Mouse (Mus musculus): Measurements from ENCODE around the gene Usp16. TPM values are rescaled to one million over a fixed set of nuclear protein-coding genes. Genes with fewer than 3 reads are reported as not detected.

The Usp16 gene
- polyA plus RNA-seq, 2 experiments = 16.4 to 21.5 TPM

DNA sequence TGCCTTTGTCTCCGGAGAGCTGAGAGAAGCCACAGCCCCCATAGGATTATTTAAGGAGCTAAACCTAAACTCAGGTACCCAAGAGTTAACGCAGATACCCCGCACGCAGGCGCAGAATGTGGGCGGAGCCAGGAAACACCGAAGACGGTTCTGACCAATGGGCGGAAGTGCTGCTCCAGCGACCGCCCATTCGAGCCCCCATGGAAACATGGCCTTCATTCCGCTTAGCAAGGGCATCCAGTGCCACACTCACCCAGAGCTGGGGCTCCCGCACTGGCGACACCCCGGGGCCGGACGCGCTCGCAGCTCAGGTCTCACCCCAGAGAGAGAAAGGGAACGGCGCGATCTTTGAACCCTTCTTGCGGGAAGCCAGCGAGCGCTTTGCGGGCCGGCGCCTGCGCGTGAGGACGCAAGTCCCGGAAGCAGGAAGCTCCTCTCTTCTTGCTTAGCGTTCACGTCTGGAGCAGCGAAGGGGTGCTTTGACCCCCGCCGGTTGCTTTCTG is 14.3 kb upstream of the Usp16 start, which contains the start of gene Rwdd2b:
Gene Rwdd2b (minus strand): TSS at position 390 of the 503 bp plus-strand sequence.
- H3K27ac ChIP-seq = peak within 1 kb of the TSS; percentile 34
- H3K9me3 ChIP-seq (ENCODE audit: control insufficient read depth, low read length) = no peaks in the 10 kb centered on the region
- H3K4me1 ChIP-seq (replicated peaks; ENCODE audit: control insufficient read depth in 2 of 2, insufficient read depth in 2 of 2, low read length in 1 of 2) = peaks cover 11 to 13% of the 10 kb centered on the region in 2 experiments
- ATAC-seq (ENCODE audit: insufficient read depth) = peak; percentile 98
- peak; percentile 88 to 92 (median 88) for DNase-seq (ENCODE audit: low read depth in 3 of 3, low spot score in 3 of 3)
- H3K9ac ChIP-seq (replicated peaks) = peak within 1 kb of the TSS; percentile 76
- no peaks in the 10 kb centered on the region for H3K36me3 ChIP-seq (replicated peaks; ENCODE audit: control insufficient read depth, insufficient read depth, low read depth)
- under 1% methylated on average over 38 of the region's 38 CpGs for WGBS (ENCODE audit: insufficient replicate concordance)
- peak within 1 kb of the TSS; percentile 96 for H3K4me2 ChIP-seq (ENCODE audit: low read depth)
- H3K27me3 ChIP-seq (ENCODE audit: control insufficient read depth, insufficient read depth, low read length) = no peaks in the 10 kb centered on the region
- peak within 1 kb of the TSS; percentile 63 to 70 for H3K4me3 ChIP-seq (ENCODE audit: insufficient read depth in 1 of 2, low read depth in 2 of 2, low read length in 2 of 2)
- TF ChIP-seq EP300 (IDR thresholded peaks at IDR 0.05; ENCODE audit: low read depth) (no peak), CTCF (IDR thresholded peaks at IDR 0.05; ENCODE audit: low read depth) (0 out of 2 replicates have a peak, but pooled peaks have one; percentile 3)

DNA sequence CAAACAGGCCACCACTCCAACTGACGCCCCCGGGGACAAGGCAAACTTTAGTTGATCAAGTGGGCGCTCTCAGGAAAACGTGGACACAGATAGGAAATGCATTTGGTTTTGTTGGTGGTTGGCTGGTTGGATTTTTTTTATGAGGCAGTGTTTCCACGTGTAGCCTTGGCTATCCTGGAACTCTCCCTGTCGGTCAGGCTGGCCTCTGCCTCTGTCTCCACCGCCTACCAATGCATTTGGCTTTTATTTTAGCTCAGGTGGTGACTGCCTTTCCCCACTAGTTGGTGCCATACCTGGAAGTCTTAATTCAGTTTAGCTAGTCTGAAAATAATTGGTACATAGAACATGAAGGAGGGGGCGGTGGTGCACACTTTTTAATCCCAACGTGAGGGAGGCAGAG is 13.4 kb upstream of the Usp16 start:
- ATAC-seq (ENCODE audit: insufficient read depth) = no peak
- TF ChIP-seq EP300 (IDR thresholded peaks at IDR 0.05; ENCODE audit: low read depth) (no peak), CTCF (IDR thresholded peaks at IDR 0.05; ENCODE audit: low read depth) (peak; percentile 63)
- Histone ChIP-seq H3K4me1 (replicated peaks; ENCODE audit: control insufficient read depth in 2 of 2, insufficient read depth in 2 of 2, low read length in 1 of 2) (peaks cover 11 to 13% of the 10 kb centered on the region in 2 experiments), H3K4me3 (ENCODE audit: insufficient read depth in 1 of 2, low read depth in 2 of 2, low read length in 2 of 2) (peak overlapping the region; percentile 63 to 70), H3K9me3 (ENCODE audit: control insufficient read depth, low read length) (no peaks in the 10 kb centered on the region), H3K4me2 (ENCODE audit: low read depth) (peak overlapping the region; percentile 96), H3K36me3 (replicated peaks; ENCODE audit: control insufficient read depth, insufficient read depth, low read depth) (no peaks in the 10 kb centered on the region), H3K27me3 (ENCODE audit: control insufficient read depth, insufficient read depth, low read length) (no peaks in the 10 kb centered on the region), H3K9ac (replicated peaks) (peak overlapping the region; percentile 76), H3K27ac (no peak overlapping the region)
- WGBS (ENCODE audit: insufficient replicate concordance) = 5% methylated on average over 9 of the region's 9 CpGs
- peak in 2 of 3 experiments; percentile 22 to 47 for DNase-seq (ENCODE audit: low read depth in 3 of 3, low spot score in 3 of 3)

DNA sequence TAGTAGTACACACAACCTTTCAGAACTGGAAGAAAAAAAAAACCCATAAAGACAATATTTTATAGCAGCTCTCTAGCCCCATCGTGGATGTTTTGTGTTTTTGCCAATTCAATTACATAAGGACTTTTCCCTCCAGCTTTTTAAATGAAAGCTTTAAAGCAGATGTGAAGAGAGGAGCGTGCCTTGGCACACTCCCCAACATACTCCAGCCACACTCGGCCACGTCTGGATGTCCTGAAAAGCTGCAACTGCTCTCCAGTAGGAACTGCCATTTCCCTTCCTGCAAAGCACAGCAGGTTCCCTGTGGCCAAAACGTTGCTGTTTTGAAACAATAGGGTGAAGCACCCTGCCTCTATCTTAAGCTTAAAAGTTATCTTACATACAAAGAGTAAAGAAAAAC is 12.2 kb upstream of the Usp16 start:
- Histone ChIP-seq H3K27me3 (ENCODE audit: control insufficient read depth, insufficient read depth, low read length) (no peaks in the 10 kb centered on the region), H3K9me3 (ENCODE audit: control insufficient read depth, low read length) (no peaks in the 10 kb centered on the region), H3K4me3 (ENCODE audit: insufficient read depth in 1 of 2, low read depth in 2 of 2, low read length in 2 of 2) (no peak overlapping the region), H3K36me3 (replicated peaks; ENCODE audit: control insufficient read depth, insufficient read depth, low read depth) (no peaks in the 10 kb centered on the region), H3K4me2 (ENCODE audit: low read depth) (no peak overlapping the region), H3K4me1 (replicated peaks; ENCODE audit: control insufficient read depth in 2 of 2, insufficient read depth in 2 of 2, low read length in 1 of 2) (peaks cover 11 to 13% of the 10 kb centered on the region in 2 experiments), H3K27ac (no peak overlapping the region), H3K9ac (replicated peaks) (no peak overlapping the region)
- no peak for DNase-seq (ENCODE audit: low read depth in 3 of 3, low spot score in 3 of 3)
- TF ChIP-seq CTCF (IDR thresholded peaks at IDR 0.05; ENCODE audit: low read depth) = no peak
- no peak for TF ChIP-seq EP300 (IDR thresholded peaks at IDR 0.05; ENCODE audit: low read depth)
- no peak for ATAC-seq (ENCODE audit: insufficient read depth)
- 51% methylated on average over 5 of the region's 5 CpGs for WGBS (ENCODE audit: insufficient replicate concordance)

DNA sequence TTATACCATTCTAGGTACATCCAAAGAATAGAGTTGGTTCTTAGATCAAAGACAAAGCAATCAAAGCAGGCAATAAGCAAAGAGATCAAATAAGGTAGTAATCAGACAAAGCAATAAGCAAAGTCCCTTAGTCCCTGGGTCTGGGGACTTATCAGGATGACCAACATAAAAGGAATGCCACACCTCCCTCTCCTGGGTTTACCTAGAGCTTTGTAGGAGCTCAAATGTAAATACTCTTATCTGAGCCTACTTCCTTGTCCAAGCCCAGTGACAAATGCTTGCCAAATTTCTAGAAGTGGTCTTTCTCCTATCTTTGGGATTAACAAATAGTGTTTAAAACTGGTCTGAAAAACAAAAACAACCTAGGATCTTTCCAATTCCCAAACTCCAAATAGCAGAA is 11.3 kb upstream of the Usp16 start:
- Histone ChIP-seq H3K4me1 (replicated peaks; ENCODE audit: control insufficient read depth in 2 of 2, insufficient read depth in 2 of 2, low read length in 1 of 2) (peaks cover 11 to 13% of the 10 kb centered on the region in 2 experiments), H3K36me3 (replicated peaks; ENCODE audit: control insufficient read depth, insufficient read depth, low read depth) (no peaks in the 10 kb centered on the region), H3K27me3 (ENCODE audit: control insufficient read depth, insufficient read depth, low read length) (no peaks in the 10 kb centered on the region), H3K9me3 (ENCODE audit: control insufficient read depth, low read length) (no peaks in the 10 kb centered on the region), H3K27ac (no peak overlapping the region), H3K4me3 (ENCODE audit: insufficient read depth in 1 of 2, low read depth in 2 of 2, low read length in 2 of 2) (no peak overlapping the region), H3K9ac (replicated peaks) (no peak overlapping the region), H3K4me2 (ENCODE audit: low read depth) (no peak overlapping the region)
- TF ChIP-seq CTCF (IDR thresholded peaks at IDR 0.05; ENCODE audit: low read depth) (no peak), EP300 (IDR thresholded peaks at IDR 0.05; ENCODE audit: low read depth) (no peak)
- ATAC-seq (ENCODE audit: insufficient read depth) (no peak), DNase-seq (ENCODE audit: low read depth in 3 of 3, low spot score in 3 of 3) (no peak)

DNA sequence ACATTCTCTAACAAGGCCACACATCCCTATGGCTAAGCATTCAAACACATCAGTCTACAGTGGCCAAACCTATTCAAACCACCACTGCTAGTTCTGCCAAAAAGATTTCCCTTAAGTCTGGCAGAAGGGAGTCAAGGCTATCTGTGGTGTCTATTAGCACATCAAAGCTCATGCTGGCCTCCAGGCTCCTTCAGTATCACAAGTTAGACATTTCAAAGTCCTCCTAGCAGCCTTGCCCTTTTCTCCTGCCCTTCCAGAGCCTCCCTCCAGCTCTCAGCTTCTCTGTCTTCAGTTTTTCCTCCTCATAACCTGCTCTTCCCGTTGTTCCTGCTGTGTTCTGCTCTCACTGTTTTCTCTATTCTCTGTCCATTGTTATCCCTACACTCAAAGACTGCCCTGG is 10.4 kb upstream of the Usp16 start:
- Histone ChIP-seq H3K4me3 (ENCODE audit: insufficient read depth in 1 of 2, low read depth in 2 of 2, low read length in 2 of 2) (no peak overlapping the region), H3K27me3 (ENCODE audit: control insufficient read depth, insufficient read depth, low read length) (no peaks in the 10 kb centered on the region), H3K9ac (replicated peaks) (no peak overlapping the region), H3K36me3 (replicated peaks; ENCODE audit: control insufficient read depth, insufficient read depth, low read depth) (no peaks in the 10 kb centered on the region), H3K9me3 (ENCODE audit: control insufficient read depth, low read length) (no peaks in the 10 kb centered on the region), H3K4me1 (replicated peaks; ENCODE audit: control insufficient read depth in 2 of 2, insufficient read depth in 2 of 2, low read length in 1 of 2) (peaks cover 11 to 13% of the 10 kb centered on the region in 2 experiments), H3K4me2 (ENCODE audit: low read depth) (no peak overlapping the region), H3K27ac (no peak overlapping the region)
- 31% methylated on average over 1 of the region's 1 CpGs for WGBS (ENCODE audit: insufficient replicate concordance)
- DNase-seq (ENCODE audit: low read depth in 3 of 3, low spot score in 3 of 3) = no peak
- TF ChIP-seq CTCF (IDR thresholded peaks at IDR 0.05; ENCODE audit: low read depth) (no peak), EP300 (IDR thresholded peaks at IDR 0.05; ENCODE audit: low read depth) (no peak)
- ATAC-seq (ENCODE audit: insufficient read depth) = no peak
